8 mouse cellular contexts compared by ENCODE assay signal in genomic region chr8:11497017-11497990, GRCm38 (mm10). TPM values are rescaled to one million over a fixed set of nuclear protein-coding genes. Genes with fewer than 3 reads are reported as not detected.
A peak's percentile ranks its signal among the peaks of the same experiment; 100 is the strongest.
DNase-seq lines count a peak whose midpoint lies in the region; ATAC-seq and TF ChIP-seq lines count a peak whose summit lies in the region.

TSS of gene Naxd (plus strand) at chr8:11497506.

- TF ChIP-seq CTCF in cerebellum, adult 2 months (IDR thresholded peaks at IDR 0.05; ENCODE audit: borderline replicate concordance, insufficient read depth, low read depth, low read length): no peak

- peak within 1 kb of the TSS; percentile 89 for H3K27ac ChIP-seq in cerebellum, adult 2 months (ENCODE audit: insufficient read depth, low read length)

- ATAC-seq in hematopoietic stem cell, adult 5-6 weeks (replicated peaks in 1 of 2; ENCODE audit: insufficient read depth in 1 of 2, low FRiP score in 2 of 2, low TSS enrichment in 1 of 2, low read depth in 1 of 2, poor library complexity in 2 of 2, severe bottlenecking in 2 of 2): peak; percentile 97 to 98

- DNase-seq in MEL-GATA-1-ER (ENCODE audit: extremely low read depth, low read depth): peak; percentile 61
- DNase-seq in cerebellum, adult 2 months: peak; percentile 90 to 92
- DNase-seq in forelimb bud, embryonic 11.5 days (ENCODE audit: low read depth, low spot score): peak; percentile 83
- peak; percentile 81 to 90 for DNase-seq in layer of hippocampus, postnatal 10 days (ENCODE audit: low spot score in 2 of 2)
- peak; percentile 93 for DNase-seq in lung, postnatal 10 days
- DNase-seq in ovary, postnatal 36 days (ENCODE audit: low spot score): peak; percentile 90
- peak; percentile 88 for DNase-seq in thymus, postnatal 25 days

- no peaks in the 10 kb centered on the region for H3K27me3 ChIP-seq in cerebellum, adult 2 months (ENCODE audit: control insufficient read depth, insufficient read depth, low read length)

- H3K4me3 ChIP-seq in cerebellum, adult 2 months (replicated peaks; ENCODE audit: insufficient read depth, low read depth, low read length): peak within 1 kb of the TSS; percentile 89

- 3% methylated on average over 73 of the region's 73 CpGs for WGBS in cerebellum, adult 2 months

- H3K4me1 ChIP-seq in cerebellum, adult 2 months (ENCODE audit: control insufficient read depth, insufficient read depth, low read length): peaks cover 5% of the 10 kb centered on the region; the same call in 1 of the 2 replicates

- TF ChIP-seq POLR2A in cerebellum, adult 2 months (IDR thresholded peaks at IDR 0.05; ENCODE audit: borderline replicate concordance, insufficient read depth, low read length): peak; percentile 70; the same call in 1 of the 2 replicates

RNA-seq across cellular contexts. Expression of gene Naxd, which starts in this region (rescaled TPM):
- polyA plus RNA-seq in cerebellum, adult 2 months (2012; rRNA removed): 105 and 114 TPM in 2 replicates
- 53.2 and 56.3 TPM in 2 replicates for total RNA-seq in hematopoietic stem cell, adult 5-6 weeks (2017)
- total RNA-seq in layer of hippocampus, postnatal 10 days (2021): 10 to 100 TPM; 52.7 to 67.3 TPM

Comparison
In these comparisons a context has a peak if more than half of its experiments do, and no peak if none do; other contexts are left out.
1. Peak in every context shown above with its lines: DNase-seq, ATAC-seq, H3K4me3 ChIP-seq and H3K27ac ChIP-seq.